Mouse (Mus musculus) gastrocnemius, adult 2 months (tissue): ENCODE data around the gene Chchd5. TPM values are rescaled to one million over a fixed set of nuclear protein-coding genes. Genes with fewer than 3 reads are reported as not detected.
A peak's percentile ranks its signal among the peaks of the same experiment; 100 is the strongest.

Source experiments
- DNase-seq: peaks from one replicate; pipeline ENCODE4 v3.0.0; 2022
- H3K27ac ChIP-seq: fragments of 200-600 bp; 2 replicates; pipeline ENCODE4 v1.8.1; 2022; ENCODE audit warnings: mild to moderate bottlenecking
- H3K4me3 ChIP-seq: fragments of 200-600 bp; 2 replicates; pipeline ENCODE4 v1.8.1; 2022; ENCODE audit warnings: mild to moderate bottlenecking, moderate library complexity
- CTCF ChIP-seq: fragments of 200-600 bp; IDR thresholded peaks from 2 replicates; pipeline ENCODE4 v1.8.1; 2022; ENCODE audit warnings: antibody characterized with exemption, mild to moderate bottlenecking, moderate library complexity
- intact Hi-C: fragments of 180-260 bp; cut with DNase I; formaldehyde crosslinking; loops from one replicate; pipeline ENCODE4 v1.15.1; 2025
- total RNA-seq, 2 experiments: library from RNA; stranded (reverse); gene quantifications; 2 replicates each; pipeline ENCODE4 v1.2.3; 2021

The Chchd5 gene
- total RNA-seq, 2 experiments from 2014 or later, result 9.2 to 9.4 TPM

- no peak for TF ChIP-seq CTCF
- Histone ChIP-seq H3K4me3 (no peak overlapping the region), H3K27ac (no peak overlapping the region)
- intact Hi-C loops, result no loop called here
- DNase-seq, result no peak
Measured at GRCm38 (mm10) chr2:129166466-129167463, 37.3 kb downstream of the Chchd5 start.

- intact Hi-C loops, result no loop called here
- no peak overlapping the region for H3K27ac ChIP-seq
- DNase-seq, result no peak
- no peak overlapping the region for H3K4me3 ChIP-seq
- TF ChIP-seq CTCF, result no peak
Measured at GRCm38 (mm10) chr2:129173386-129173785, 43.9 kb downstream of the Chchd5 start.

- intact Hi-C loops, result loop anchor here (1.0 kb wide), 1 partner anchor 84 kb away; no protein-coding TSS in a partner anchor
- Histone ChIP-seq H3K4me3 (no peak overlapping the region), H3K27ac (no peak overlapping the region)
- TF ChIP-seq CTCF, result peak; percentile 77
- peak; percentile 64 for DNase-seq
Measured at GRCm38 (mm10) chr2:129174474-129174873, 45.0 kb downstream of the Chchd5 start.

- H3K27ac ChIP-seq, result no peak overlapping the region
- no peak for DNase-seq
- no peak overlapping the region for H3K4me3 ChIP-seq
- intact Hi-C loops, result no loop called here
- TF ChIP-seq CTCF, result no peak
Measured at GRCm38 (mm10) chr2:129175636-129176035, 46.1 kb downstream of the Chchd5 start.

GRCm38 (mm10) chr2:129176676-129177420 is 47.3 kb downstream of the Chchd5 start:
- no peak for TF ChIP-seq CTCF
- Histone ChIP-seq H3K27ac (no peak overlapping the region), H3K4me3 (no peak overlapping the region)
- DNase-seq, result no peak
- intact Hi-C loops, result no loop called here

- Histone ChIP-seq H3K27ac (no peak overlapping the region), H3K4me3 (no peak overlapping the region)
- intact Hi-C loops, result no loop called here
- DNase-seq, result no peak
- no peak for TF ChIP-seq CTCF
Measured at GRCm38 (mm10) chr2:129177661-129178060, 48.2 kb downstream of the Chchd5 start.

GRCm38 (mm10) chr2:129178182-129178908 is 48.8 kb downstream of the Chchd5 start:
- Histone ChIP-seq H3K4me3 (no peak overlapping the region), H3K27ac (no peak overlapping the region)
- intact Hi-C loops, result no loop called here
- TF ChIP-seq CTCF, result no peak
- no peak for DNase-seq

- no peak for DNase-seq
- intact Hi-C loops, result no loop called here
- Histone ChIP-seq H3K27ac (no peak overlapping the region), H3K4me3 (no peak overlapping the region)
- no peak for TF ChIP-seq CTCF
Measured at GRCm38 (mm10) chr2:129179946-129180853, 50.7 kb downstream of the Chchd5 start.

- peak; percentile 14; the same call in 1 of the 2 replicates for TF ChIP-seq CTCF
- no peak overlapping the region for H3K27ac ChIP-seq
- H3K4me3 ChIP-seq, result no peak overlapping the region
- no peak for DNase-seq
- intact Hi-C loops, result no loop called here
Measured at GRCm38 (mm10) chr2:129181509-129181908, 52.0 kb downstream of the Chchd5 start.

- H3K27ac ChIP-seq, result no peak overlapping the region
- intact Hi-C loops, result no loop called here
- no peak for DNase-seq
- no peak for TF ChIP-seq CTCF
- no peak overlapping the region for H3K4me3 ChIP-seq
Measured at GRCm38 (mm10) chr2:129182412-129182811, 52.9 kb downstream of the Chchd5 start.

- intact Hi-C loops, result no loop called here
- DNase-seq, result peak; percentile 29
Measured at GRCm38 (mm10) chr2:129183561-129184031, 54.1 kb downstream of the Chchd5 start.

More at GRCm38 (mm10) chr2:129183561-129184031, 54.1 kb downstream of the Chchd5 start:
- no peak for TF ChIP-seq CTCF
- Histone ChIP-seq H3K27ac (0 out of 2 replicates have a peak overlapping the region, but pooled peaks have one; percentile 5), H3K4me3 (peak overlapping the region; percentile 23; the same call in 1 of the 2 replicates)

Other genes with a start within 250 kb of the Chchd5 start
- gene Zc3h8, start 185.6 kb upstream of the Chchd5 start, total RNA-seq, result 1 to 10 TPM; 8.4 to 9.7 TPM
- 1 to 10 TPM; 5.0 to 9.0 TPM for gene Zc3h6, start 162.3 kb upstream of the Chchd5 start, total RNA-seq
- 10 to 100 TPM; 12.6 to 13.9 TPM for gene Gm10762, start 162.0 kb upstream of the Chchd5 start, total RNA-seq
- gene Vinac1, start 81.5 kb upstream of the Chchd5 start, total RNA-seq, result not detected
- gene Ttl, start 63.8 kb upstream of the Chchd5 start, total RNA-seq, result 1 to 10 TPM; 5.8 to 10.0 TPM
- gene Polr1b, start 28.7 kb upstream of the Chchd5 start, total RNA-seq, result 10 to 100 TPM; 11.6 to 13.2 TPM
- 10 to 100 TPM; 10.5 to 23.9 TPM for gene Slc20a1, start 69.1 kb downstream of the Chchd5 start, total RNA-seq
- gene Ckap2l, start 167.5 kb downstream of the Chchd5 start, total RNA-seq, result under 1 TPM in 1 of 2 experiments, not detected in 1; 0.06 TPM
- gene Il1a, start 180.3 kb downstream of the Chchd5 start, total RNA-seq, result not detected
- gene Il1b, start 241.4 kb downstream of the Chchd5 start, total RNA-seq, result not detected